Mouse (Mus musculus) mature B cell (primary cell): ENCODE measurements around the gene Rasef.
"Not testable (repeated sequence)": the region's sequence is repeated elsewhere in the genome, so short reads cannot be mapped to it uniquely, and the experiment has no call there.

Experiments
- in situ Hi-C: fragments of 300-500 bp; cut with MboI; formaldehyde crosslinking; loops from 2 replicates; pipeline ENCODE4 v1.14.3; 2019

The Rasef gene

DNA sequence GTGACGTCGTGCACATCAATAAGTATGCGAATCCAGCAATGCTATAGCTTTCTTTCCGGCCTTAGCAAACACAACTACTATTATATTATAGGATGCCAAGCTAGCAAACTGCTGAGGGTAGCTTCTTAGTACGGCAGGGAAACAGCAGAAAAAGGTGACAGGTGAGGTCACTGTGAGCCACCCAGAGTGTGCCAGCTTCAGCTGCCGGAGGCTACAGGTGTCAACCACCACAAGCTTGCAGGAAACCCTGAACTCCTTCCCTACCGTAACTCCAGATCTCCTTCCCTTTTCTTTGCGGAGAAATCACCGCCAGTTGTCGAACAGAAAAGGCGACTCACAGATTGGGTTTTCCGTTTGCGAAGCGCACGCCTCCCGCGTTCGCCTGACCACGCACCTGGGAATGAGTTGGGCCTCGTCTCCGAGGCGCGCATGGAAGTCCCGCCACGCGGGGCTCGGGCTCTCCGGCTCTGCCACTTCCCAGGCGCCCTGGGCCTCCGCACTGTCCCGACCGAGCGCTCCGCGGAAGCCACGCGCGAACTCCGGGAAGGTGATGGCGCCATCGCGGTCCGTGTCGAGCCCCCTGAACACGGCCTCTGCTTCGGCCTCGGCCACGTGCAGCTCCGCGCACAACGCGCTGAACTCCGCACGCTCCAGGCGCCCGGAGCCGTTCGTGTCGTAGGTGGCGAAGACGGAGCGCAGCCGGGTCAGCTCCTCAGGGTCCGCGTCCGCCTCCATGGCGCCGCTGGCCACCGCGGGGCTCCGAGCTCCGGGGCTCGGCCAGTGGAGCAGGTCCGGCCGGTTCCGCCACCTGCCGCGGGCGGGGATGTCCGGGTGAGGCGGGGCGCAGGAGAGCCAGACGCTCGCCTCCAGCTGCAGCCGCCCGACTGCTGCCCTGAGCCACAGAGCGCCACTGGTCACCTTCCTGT lies at the start of gene Rasef:
Rasef (minus strand) TSS at position 735 of the 926 bp plus-strand sequence.
- in situ Hi-C loops: no loop called here

- in situ Hi-C loops: no loop called here
Measured at GRCm38 (mm10) chr4:73826587-73826986, 35.8 kb upstream of the Rasef start.

DNA sequence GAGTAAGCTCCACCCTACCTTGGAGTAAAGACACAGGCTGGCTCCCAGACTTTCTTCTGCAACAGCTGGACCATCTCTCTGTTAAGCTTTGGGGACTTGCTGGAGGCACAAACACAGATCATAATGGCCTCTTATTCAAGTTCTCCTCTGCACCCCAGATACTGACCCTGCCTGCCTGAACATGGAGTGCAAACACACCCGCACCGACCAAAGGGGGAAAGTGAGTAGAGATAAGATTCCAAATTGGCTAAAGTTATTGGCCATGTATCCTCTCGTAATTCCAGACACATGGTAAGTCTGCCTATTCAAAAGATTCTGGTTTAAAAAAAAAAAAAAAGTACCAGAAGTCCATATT lies 369 bp upstream of the Rasef start:
- in situ Hi-C loops: no loop called here

GRCm38 (mm10) chr4:73789534-73789933 lies 1.3 kb downstream of the Rasef start:
- in situ Hi-C loops: no loop called here

- in situ Hi-C loops: no loop called here
Measured at GRCm38 (mm10) chr4:73788076-73788730, 2.6 kb downstream of the Rasef start.

DNA sequence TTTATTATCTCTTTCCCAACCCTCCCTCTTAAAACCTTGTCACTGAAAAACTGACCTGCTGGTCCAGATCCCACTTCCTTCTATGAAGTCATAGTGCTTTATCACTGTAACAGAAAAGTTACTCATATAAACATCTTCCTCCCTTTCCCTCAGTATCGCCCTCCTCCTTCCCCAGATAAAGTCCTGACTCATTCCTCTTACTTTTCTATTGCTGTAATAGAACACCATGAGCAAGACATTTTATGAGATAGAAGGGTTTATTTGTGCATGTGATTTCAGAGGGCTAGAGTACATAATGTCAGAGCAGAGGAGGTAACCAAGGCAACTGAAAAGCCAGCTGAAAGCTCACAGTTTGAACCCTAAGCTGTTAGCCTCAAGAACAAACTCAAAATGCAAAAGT lies 6.6 kb downstream of the Rasef start:
- in situ Hi-C loops: no loop called here

DNA sequence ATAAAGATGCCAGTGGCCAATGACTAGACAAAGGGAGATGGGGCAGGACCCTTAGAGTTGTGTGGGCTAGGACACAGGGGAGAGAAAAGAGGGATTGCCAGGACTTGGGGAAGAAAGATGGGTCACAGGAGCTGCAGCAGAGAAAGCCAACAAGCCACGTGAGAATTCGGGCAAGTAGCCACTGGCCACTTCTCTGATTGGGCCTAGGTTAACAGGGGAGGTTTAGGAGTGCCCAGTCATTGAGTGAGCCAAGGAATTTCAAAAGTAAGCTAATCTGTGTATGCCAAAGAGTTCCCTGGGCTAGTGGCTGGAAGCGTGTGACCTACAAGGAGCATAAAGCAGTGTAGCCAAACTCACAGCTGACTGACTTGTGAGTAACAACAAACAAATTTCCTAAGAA lies 9.7 kb downstream of the Rasef start:
- in situ Hi-C loops: no loop called here

GRCm38 (mm10) chr4:73775266-73775665 lies 15.5 kb downstream of the Rasef start:
- in situ Hi-C loops: no loop called here

GRCm38 (mm10) chr4:73773831-73774810 lies 16.7 kb downstream of the Rasef start:
- in situ Hi-C loops: no loop called here

- in situ Hi-C loops: no loop called here
Measured at GRCm38 (mm10) chr4:73772028-73772427, 18.8 kb downstream of the Rasef start.

- in situ Hi-C loops: no loop called here
Measured at GRCm38 (mm10) chr4:73770592-73770991, 20.2 kb downstream of the Rasef start.

GRCm38 (mm10) chr4:73768156-73768555 lies 22.6 kb downstream of the Rasef start:
- in situ Hi-C loops: no loop called here

- in situ Hi-C loops: no loop called here
Measured at GRCm38 (mm10) chr4:73748219-73748618, 42.6 kb downstream of the Rasef start.

DNA sequence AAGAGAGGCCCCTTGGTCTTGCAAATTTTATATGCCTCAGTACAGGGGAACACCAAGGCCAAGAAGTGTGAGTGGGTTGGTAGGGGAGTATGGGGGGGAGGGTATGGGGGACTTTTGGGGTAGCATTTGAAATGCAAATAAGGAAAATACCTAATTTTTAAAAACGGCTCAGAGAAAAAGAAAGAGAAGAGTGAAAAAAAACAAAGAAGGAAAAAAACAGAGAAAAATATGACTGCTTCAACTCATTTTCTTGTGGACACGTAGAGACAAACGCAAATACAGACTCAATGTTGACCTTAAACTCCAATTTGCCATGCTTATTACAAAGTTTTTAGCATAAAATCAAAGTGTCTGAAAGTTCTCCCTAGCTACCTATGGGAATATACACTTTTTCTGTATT lies 51.4 kb downstream of the Rasef start:
- in situ Hi-C loops: no loop called here

DNA sequence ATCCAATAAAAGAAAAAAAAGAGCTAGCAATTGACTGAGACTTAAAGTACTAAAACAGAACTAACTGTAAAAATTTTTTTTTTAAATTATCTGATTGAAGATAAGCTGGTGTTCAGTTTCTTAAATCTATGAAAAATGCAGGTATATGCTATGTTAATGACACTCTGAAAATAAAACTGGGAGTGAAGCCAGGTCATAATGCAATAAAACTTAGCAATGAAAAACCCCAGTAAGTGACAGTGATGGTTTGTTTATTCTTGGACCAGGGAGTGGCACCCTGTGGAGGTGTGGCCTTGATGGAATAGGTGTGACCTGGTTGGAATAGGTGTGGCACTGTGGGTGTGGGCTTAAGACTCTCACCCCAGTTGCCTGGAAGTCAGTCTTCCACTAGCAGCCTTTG lies 71.0 kb downstream of the Rasef start:
- in situ Hi-C loops: no loop called here

DNA sequence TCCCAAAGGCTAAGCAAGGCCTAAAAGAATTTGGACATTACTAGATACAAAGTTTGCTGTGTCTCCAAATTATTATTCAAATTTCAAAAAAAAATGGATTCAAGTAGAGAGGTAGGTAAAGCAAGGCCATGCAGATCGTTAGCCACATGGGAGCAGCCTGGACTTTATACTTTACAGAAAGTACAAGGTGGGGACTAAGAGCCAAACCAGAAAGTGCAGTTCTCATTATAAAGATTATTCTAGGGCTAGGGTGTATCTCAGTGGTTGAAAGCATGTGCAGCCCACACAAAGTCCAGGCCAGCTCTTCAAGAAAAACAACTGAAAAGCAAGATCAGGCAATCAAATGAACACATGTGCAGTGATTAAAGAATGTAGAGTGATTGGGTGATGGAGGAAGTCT lies 72.0 kb downstream of the Rasef start:
- in situ Hi-C loops: no loop called here

GRCm38 (mm10) chr4:73683216-73683615 lies 107.6 kb downstream of the Rasef start, which contains the start of gene Gm428:
Gene Gm428, plus strand, starts transcription at chr4:73683516.
- in situ Hi-C loops: not testable (repeated sequence)

DNA sequence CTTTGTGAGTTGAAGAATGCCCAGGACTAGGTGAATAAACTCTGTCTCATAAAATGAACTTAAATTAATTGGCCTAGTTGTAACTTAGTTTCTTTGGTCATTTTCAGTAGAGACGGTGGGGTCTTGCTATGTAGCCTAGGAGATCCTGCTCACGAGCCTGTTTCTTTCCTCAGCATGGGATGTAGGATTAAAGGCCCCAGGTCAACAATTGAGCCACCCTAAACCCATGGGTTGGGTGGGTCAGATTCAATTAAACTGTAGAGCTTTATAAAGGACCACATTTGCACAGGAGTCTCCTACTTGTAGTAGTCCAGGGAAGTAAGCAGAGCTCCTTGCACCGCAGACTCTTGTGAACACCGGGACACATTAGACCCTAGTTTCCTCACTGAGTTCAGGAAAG lies 122.7 kb downstream of the Rasef start, which contains the start of gene Gm11239:
Gm11239 (plus strand) TSS at position 301 of the 400 bp plus-strand sequence.
- in situ Hi-C loops: not testable (repeated sequence)
